Mouse (Mus musculus) adrenal gland, postnatal 36 days (tissue): ENCODE results near the gene Cryzl2. TPM values are rescaled to one million over a fixed set of nuclear protein-coding genes. Genes with fewer than 3 reads are reported as not detected.
A peak's percentile ranks its signal among the peaks of the same experiment; 100 is the strongest.

Experiments used
- DNase-seq, 2 experiments: peaks; one replicate each; pipeline ENCODE4 v3.0.0; 2021; ENCODE audit warnings: mixed read lengths in 1 of 2
- total RNA-seq, 2 experiments: library from RNA; stranded (reverse); gene quantifications; 2 replicates each; pipeline ENCODE4 v1.2.3; 2021

The Cryzl2 gene
- total RNA-seq, 2 experiments from 2014 or later, result 42.6 to 60.1 TPM

GRCm38 (mm10) chr1:157443026-157443722 is 15.2 kb upstream of the Cryzl2 start:
- DNase-seq, result peak; percentile 20 to 33

GRCm38 (mm10) chr1:157443723-157444561 is 14.4 kb upstream of the Cryzl2 start:
- no peak for DNase-seq

- peak in 1 of 2 experiments; percentile 13 for DNase-seq
These were observed 13.6 kb upstream of the Cryzl2 start for GRCm38 (mm10) chr1:157444632-157445300.

- DNase-seq, result no peak
These were observed 12.9 kb upstream of the Cryzl2 start for GRCm38 (mm10) chr1:157445398-157445910.

DNA sequence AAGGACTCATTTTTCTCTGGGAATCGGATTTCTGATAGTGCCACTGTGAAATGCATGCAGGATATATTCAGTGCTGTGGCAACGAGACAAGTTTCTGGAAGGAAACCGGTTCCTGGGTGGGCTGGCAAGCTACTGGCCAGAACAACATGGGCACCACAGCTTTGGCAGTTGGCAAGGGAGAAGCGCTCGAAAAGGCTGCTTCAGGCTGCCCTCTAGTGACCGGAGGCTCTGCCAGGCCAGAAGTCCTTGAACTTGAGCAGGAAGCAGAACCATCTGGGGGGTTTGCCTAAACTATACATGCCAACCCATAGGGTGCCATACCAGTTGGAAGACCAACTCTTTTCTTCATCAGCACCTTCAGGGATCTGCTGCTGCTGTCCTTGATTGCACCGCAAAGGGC is 12.1 kb upstream of the Cryzl2 start:
- peak; percentile 76 to 85 for DNase-seq

DNA sequence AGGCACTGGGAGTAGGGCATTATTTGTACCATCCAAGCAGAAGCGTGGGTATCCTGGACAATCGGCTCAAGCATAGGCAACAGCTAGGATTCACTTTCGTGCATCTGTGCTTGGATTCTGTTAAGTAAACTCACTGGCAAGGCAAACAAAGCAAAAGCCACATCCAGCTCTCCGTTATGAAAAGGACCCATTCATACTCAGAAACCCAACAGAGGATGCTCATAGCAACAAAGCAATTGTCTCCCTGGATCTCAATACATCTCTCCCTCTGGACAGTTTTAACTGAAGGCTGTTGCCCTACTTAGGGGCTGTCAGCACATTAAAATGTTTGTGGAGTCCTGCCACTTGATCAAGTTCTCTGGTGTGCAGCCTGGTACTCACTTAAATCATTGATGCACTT is 11.2 kb upstream of the Cryzl2 start:
- no peak for DNase-seq

- no peak for DNase-seq
These were observed 10.1 kb upstream of the Cryzl2 start for GRCm38 (mm10) chr1:157448164-157448804.

DNA sequence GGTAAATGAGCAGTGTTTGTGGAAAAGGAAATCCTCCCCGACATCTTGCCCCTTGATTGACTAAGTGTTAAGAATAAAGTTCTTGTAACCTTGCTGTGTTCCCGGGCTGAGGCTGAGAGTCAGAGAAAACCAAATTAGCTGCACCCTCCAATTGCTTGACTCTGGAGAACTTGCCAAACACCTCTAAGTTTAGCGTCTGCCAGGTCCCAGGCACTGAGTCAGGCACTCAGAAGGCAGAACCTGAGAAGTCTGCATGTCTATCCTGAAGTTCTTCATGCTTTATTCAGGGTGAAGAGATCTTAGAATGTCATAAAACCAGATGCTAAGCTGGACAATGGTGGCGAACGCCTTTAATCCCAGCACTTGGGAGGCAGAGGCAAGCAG is 9.6 kb upstream of the Cryzl2 start:
- peak in 1 of 2 experiments; percentile 10 for DNase-seq

- DNase-seq, result no peak
These were observed 8.8 kb upstream of the Cryzl2 start for GRCm38 (mm10) chr1:157449532-157449931.

GRCm38 (mm10) chr1:157449981-157450636 is 8.3 kb upstream of the Cryzl2 start:
- peak; percentile 46 to 55 for DNase-seq

DNA sequence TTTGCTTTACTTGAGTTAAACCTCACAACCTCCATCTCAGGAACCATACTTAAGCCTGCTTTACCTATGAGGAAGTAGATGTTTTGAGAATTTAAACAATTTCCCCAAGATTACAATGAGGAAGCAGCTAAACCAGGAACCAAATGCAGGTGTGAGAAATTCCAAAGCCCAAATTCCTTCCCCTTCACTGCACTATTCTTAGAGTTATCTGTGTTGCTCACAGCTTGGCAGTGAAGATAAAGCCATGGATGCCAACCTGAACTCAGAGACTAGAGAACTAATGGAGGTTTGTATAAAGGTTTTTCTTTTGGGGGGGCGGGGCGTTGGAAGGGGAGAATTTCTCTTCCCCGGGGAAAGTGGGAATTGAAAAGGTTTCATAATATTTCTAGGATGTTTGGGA is 6.1 kb upstream of the Cryzl2 start:
- DNase-seq, result no peak

GRCm38 (mm10) chr1:157452759-157453549 is 5.4 kb upstream of the Cryzl2 start:
- no peak for DNase-seq

GRCm38 (mm10) chr1:157454876-157455275 is 3.5 kb upstream of the Cryzl2 start:
- no peak for DNase-seq

DNA sequence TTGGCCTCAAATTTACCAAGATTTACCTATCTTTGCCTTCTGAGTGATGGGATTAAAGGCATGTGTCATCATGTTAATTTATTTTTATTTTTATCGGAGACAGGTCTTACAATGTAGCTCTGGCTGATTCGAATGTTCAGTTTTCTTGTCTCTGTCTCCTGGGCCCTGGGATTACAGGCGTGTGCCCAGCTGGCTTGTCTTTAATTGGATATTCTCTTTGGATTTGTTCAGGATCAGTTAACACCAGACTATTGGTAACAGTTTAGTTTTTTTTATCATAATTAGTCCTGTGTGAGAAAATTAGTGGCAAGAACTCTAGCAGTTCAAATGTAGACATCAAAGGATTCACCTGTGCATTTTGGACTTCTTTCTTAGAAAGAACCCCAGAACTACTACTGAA is 588 bp upstream of the Cryzl2 start:
- no peak for DNase-seq

DNA sequence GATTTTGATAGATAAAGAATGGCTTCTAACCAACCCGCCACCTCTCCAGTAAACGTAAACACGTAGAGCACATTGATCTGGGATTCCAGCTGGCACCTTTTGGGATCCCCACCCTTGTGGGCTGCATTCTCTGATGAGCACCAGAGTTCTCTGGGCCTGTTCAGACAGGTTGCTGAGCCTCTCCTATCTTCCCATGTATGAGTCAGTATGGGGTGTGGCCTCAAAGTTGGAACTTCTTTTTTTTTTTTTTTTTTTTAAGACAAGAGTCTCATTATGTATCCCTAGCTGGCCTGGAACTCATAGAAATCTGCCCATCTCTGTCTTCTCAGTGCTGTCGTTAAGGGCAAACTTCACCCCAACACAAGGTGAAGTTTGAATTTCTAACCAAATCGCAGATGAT is 1.5 kb downstream of the Cryzl2 start:
- DNase-seq, result no peak

DNA sequence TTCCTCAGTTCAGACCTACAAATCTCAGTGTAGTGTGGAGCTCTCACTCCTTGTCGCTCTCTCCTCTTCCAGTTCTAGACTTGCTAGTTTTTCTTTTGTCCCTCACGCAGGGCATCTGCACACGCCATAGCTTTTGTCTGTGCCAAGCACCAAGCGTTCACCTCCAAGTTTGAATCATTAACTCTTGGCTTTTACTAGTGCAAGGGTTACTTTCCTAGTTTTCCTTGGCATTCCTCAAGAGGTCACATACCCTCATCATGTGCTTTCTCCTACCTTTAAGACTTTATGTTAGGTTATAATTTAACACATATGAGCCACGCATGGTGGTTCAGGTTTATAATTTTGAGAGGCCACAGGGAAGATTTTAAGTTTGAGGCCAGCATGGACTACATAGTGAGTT is 2.9 kb downstream of the Cryzl2 start:
- DNase-seq, result no peak

DNA sequence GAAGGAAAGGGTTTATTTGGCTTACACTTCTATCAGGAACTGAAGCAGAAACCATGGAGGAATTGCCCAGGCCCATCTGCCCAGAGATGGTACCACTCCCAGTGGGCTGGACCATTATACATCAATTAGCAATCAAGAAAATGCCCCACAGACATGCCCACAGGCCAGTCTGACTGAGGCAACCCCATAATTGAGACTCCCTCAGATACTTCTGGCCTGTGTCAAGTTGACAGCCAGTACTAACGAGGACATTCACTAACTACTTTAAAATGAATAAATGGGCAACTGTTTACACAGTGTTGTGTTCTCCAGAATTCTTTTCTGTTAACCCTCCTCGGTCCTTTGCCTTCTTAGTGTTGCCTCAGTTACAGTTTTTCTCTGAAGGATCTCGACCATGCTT is 4.0 kb downstream of the Cryzl2 start:
- DNase-seq, result no peak

DNA sequence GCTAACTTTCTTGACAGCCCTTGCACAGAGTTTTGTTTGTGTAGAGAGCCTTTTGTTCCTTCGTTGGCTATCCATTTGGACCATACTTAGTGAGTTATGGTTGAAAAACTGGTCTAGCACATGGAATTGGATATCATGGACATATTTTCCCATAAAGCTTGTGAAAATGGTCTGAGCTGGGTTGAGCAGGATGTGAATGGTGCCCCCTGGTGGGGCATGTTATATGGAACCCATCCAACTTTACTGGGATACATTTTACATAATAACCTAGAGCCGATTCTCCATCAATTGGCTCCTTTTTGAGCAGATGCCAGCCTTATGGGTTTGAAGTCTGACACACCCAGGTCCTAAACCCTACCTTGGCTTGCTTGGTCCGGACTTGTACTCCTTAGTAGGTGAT is 6.8 kb downstream of the Cryzl2 start:
- peak; percentile 35 to 71 for DNase-seq

- no peak for DNase-seq
These were observed 9.5 kb downstream of the Cryzl2 start for GRCm38 (mm10) chr1:157467866-157468265.

- no peak for DNase-seq
These were observed 12.5 kb downstream of the Cryzl2 start for GRCm38 (mm10) chr1:157470761-157471386.
